Mouse (Mus musculus) adrenal gland, postnatal 14 days (tissue): Measurements from ENCODE around the gene Ang4. TPM values are rescaled to one million over a fixed set of nuclear protein-coding genes. Genes with fewer than 3 reads are reported as not detected.
"Not testable (repeated sequence)": the region's sequence is repeated elsewhere in the genome, so short reads cannot be mapped to it uniquely, and the experiment has no call there.

Experiments used
- DNase-seq: peaks from one replicate; pipeline ENCODE4 v3.0.0; 2021; ENCODE audit warnings: mixed read lengths
- long read RNA-seq, 2 experiments: library from polyadenylated mRNA; stranded (forward); transcript quantifications; one replicate each; pipeline ENCODE4 v2.0.0; 2021
- total RNA-seq: library from RNA; stranded (reverse); gene quantifications from 2 replicates; pipeline ENCODE4 v1.2.3, GENCODE M21; 2021

The Ang4 gene
- not detected in 2 replicates for total RNA-seq
- long read RNA-seq, experiment 1 = 0 reads
- long read RNA-seq, experiment 2 = 0 reads

DNA sequence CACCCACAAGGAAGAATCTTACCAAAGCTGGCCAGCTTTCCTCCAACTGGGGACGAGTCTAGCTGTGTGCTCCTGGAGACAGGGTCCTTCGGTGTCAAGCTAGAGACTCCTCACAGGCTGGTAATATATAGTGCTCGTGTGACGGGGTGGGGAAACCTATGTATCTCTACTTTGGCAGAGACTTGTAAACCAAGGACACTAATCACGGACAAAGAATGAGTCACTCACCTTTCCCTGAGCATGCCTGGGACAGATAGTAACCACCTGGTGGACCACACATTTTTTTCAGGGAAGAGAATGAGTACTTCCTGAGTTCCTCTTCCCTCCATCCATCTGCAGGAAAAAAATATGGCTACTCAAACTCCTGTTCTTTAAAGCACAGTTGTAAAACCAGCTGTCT is at the start of gene Ang4:
TSS of gene Ang4 (minus strand) at position 101 of the 400 bp plus-strand sequence.
- no peak for DNase-seq

DNA sequence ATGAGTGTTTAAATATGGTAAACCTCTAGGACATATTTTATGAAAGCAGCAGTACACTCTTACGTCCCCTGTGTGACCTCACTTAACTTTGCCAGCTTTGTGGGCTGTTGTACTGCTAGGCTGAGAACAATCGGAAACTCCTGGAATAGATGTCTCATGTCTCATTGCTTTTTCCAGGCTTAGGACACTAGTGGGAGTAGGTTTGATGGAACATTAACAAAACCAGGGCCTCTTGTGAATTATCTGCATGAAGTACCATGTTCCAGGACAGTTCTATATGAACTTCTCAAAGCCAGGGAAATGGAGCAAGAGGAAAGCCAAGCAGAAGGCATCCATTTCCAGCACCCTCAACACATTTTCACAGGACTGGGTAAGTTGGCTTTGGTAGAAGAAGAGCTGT is 26.4 kb upstream of the Ang4 start, which contains the start of gene AY358078:
TSS of gene AY358078 (plus strand) at position 301 of the 400 bp plus-strand sequence.
- no peak for DNase-seq

- no peak for DNase-seq
Measured at GRCm38 (mm10) chr14:51794106-51794505, 20.7 kb upstream of the Ang4 start.

GRCm38 (mm10) chr14:51789196-51789595 is 15.8 kb upstream of the Ang4 start:
- DNase-seq = no peak

DNA sequence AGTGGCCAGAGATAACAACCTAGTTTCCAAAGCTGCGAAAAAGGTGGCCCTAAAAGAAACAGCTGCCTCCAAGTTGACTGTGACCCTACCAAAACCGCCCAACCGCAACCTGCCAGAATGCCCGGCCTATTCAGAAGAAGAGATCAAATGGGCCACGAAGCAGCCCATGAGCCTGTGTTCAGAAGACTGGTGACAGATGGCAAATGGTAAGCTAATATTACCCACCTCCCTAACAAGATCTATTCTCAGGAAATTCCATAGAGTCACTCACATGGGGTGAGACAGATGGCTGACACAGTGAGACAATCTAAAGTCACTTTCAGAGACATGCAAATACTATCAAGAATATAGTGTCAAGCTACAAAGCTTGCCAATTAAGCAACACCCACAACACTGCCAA is 13.7 kb upstream of the Ang4 start:
- no peak for DNase-seq

DNA sequence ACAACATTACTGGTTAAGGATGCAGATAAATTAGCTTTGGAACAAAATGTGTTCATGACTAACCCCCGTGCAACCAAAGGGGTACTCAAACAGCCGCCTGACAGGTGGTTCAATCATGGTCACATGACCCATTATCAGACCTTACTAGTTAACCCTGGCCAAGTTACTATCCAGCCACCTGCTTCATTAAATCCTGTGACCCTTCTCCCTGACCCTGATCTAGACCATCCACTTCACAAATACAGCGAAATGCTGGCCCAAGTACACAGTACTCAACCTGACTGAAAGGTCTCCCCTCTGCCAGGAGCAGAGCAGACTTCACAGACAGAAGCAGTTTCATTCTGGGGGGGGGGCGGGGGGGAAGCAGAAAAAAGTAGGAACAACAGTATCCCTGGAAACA is 12.9 kb upstream of the Ang4 start:
- DNase-seq = no peak

DNA sequence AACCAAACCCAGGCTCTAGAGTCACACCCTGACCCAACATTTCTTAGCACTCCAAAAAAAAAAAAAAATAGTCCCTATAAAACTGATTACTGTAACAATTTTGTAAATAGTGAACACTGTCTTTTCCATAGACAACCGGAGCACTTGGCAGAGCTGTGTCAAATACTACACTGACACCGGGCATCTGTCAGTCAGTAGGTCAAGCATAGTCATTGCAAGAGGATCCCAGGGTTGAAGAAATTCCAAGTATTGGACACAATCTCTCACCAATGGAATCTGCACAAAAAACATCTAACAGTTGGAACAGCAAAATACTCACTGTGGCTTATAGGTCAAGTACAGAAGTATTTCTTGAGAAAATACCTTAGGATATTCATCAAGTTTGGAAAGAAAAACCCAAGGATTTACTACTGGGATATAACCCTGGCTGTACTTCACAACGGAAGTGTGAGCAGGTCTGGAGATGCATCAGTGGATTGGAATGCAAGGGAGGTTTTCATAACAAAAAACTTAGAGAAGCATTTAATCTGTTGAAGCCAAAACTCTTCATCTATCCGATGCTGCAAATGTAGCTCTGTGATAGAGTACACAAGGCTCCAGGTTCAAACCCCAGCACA is 5.6 kb upstream of the Ang4 start:
- DNase-seq = no peak

- no peak for DNase-seq
Measured at GRCm38 (mm10) chr14:51777791-51778190, 4.4 kb upstream of the Ang4 start.

DNA sequence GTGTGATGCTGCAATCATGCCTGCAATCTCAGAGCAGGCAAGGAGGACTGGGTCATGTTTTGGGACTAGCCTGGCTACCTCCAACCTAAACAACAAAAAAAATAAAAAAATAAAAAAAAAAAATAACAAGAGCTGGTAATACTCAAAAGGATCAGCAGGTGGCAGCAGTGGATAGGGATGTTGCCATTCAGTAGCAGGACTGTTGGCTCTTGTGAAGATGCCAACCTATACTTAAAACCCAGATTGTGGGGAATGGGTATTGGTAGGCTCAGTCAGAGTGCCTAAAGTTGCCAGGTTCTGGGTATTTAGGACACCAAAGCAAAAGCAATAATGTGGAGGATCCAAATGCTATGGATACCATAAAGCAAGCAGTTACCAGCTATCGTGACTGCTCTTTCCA is 2.0 kb downstream of the Ang4 start:
- DNase-seq = not testable (repeated sequence)

GRCm38 (mm10) chr14:51755944-51756343 is 17.4 kb downstream of the Ang4 start:
- DNase-seq = no peak

- peak; percentile 16 for DNase-seq
Measured at GRCm38 (mm10) chr14:51740347-51741170, 32.8 kb downstream of the Ang4 start.

GRCm38 (mm10) chr14:51739150-51739993 is 34.0 kb downstream of the Ang4 start:
- DNase-seq = no peak

DNA sequence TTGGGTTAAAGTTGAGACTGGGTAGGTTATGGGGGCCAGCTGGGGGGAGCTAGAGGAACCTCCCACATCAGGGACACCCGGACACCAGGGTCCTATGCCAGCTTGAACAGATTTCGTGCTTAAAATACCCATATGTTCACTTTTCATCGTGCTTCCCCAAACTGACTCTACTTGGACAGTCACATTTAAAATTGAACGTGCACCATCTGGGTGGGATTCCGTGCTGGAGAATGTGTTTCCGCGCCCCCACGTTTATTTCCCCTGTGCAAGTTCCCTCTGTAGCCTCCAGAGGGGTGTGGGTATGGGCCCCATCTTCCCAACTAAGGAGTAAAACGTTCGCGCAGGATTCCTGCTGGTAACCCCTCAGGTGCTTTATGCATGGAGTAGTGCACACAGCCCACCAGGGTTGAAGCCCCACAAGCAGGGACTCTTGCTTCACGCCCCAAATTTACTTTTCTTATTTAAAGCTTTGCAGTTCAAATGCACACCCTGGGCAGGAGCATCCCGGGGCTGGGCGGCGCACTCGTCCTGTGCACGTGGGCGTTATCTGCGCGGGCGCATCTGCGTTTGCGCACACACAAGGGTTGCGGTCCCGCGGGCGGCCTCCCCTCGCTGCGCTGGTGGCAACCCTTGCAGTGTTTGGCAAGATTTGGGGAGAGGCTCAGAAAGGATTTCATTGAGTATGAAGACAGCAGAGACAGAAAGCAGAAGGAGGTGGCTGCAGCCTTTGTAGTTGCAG is 34.8 kb downstream of the Ang4 start:
- DNase-seq = no peak

GRCm38 (mm10) chr14:51737967-51738366 is 35.4 kb downstream of the Ang4 start:
- no peak for DNase-seq

DNA sequence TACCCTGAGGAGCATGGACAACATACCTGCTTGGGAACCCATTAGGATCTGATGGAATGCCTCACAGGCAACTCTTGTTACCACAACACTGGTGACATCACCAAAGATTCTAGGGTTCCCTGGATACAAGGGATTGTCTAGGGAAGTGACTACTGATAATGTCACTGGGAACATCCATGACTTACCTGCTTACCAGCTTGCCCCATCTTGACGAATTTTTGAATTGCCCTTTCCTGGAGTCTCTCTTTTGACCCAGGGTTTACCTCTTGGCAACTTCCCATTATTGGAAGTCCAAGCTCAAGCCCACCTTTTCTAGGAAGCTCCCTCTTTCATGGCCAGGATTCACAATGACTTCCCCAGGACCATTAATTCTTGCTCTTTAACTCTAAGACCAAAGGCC is 56.3 kb downstream of the Ang4 start, which contains the start of gene Gm5800:
TSS of gene Gm5800 (minus strand) at position 101 of the 400 bp plus-strand sequence.
- DNase-seq = no peak

Other genes with a start within 250 kb of the Ang4 start
- gene Gm5622, start 220.8 kb downstream of the Ang4 start, total RNA-seq = not detected in 2 replicates
- not detected in 2 replicates for gene Gm17175, start 199.5 kb downstream of the Ang4 start, total RNA-seq
- gene Gm17174, start 181.5 kb downstream of the Ang4 start, total RNA-seq = not detected in 2 replicates
- gene Gm17078, start 162.3 kb downstream of the Ang4 start, total RNA-seq = not detected in 2 replicates
- not detected in 2 replicates for gene Gm4181, start 137.9 kb downstream of the Ang4 start, total RNA-seq
- gene Gm17079, start 78.1 kb downstream of the Ang4 start, total RNA-seq = not detected in 2 replicates
- not detected in 2 replicates for gene Gm5800, start 56.4 kb downstream of the Ang4 start, total RNA-seq
- gene AY358078, start 26.5 kb upstream of the Ang4 start, total RNA-seq = not detected in 2 replicates
- gene Ear6, start 80.1 kb upstream of the Ang4 start, total RNA-seq = 0.67 TPM in 1 of 2 replicates, not detected in the other
- 37.1 and 39.0 TPM in 2 replicates for gene Mettl17, start 111.3 kb upstream of the Ang4 start, total RNA-seq
- gene Slc39a2, start 119.3 kb upstream of the Ang4 start, total RNA-seq = 0.63 and 0.64 TPM in 2 replicates
- 314 and 338 TPM in 2 replicates for gene Ndrg2, start 140.6 kb upstream of the Ang4 start, total RNA-seq
- not detected in 2 replicates for gene Tppp2, start 144.8 kb upstream of the Ang4 start, total RNA-seq
- gene Rnase13, start 149.2 kb upstream of the Ang4 start, total RNA-seq = not detected in 2 replicates
- gene Arhgef40, start 211.1 kb upstream of the Ang4 start, total RNA-seq = 49.5 and 61.3 TPM in 2 replicates
- gene Tmem253, start 242.1 kb upstream of the Ang4 start, total RNA-seq = 3.7 and 4.4 TPM in 2 replicates
- 56.5 and 63.7 TPM in 2 replicates for gene Zfp219, start 247.1 kb upstream of the Ang4 start, total RNA-seq